Mouse (Mus musculus) midbrain, postnatal 0 days (tissue): ENCODE measurements around the gene Jsrp1. TPM values are rescaled to one million over a fixed set of nuclear protein-coding genes. Genes with fewer than 3 reads are reported as not detected.

Source experiments
- ATAC-seq: fragments of 200-750 bp; cut with Nextera tagmentation; 2 replicates; pipeline ENCODE4 v1.8.0; 2017; ENCODE audit warnings: moderate number of reproducible peaks, mild to moderate bottlenecking, moderate TSS enrichment, moderate library complexity; ENCODE audit not compliant: low FRiP score
- DNase-seq: peaks from one replicate; pipeline ENCODE4 v3.0.0-alpha.2; 2015; ENCODE audit warnings: low spot score
- H3K27ac ChIP-seq: fragments of 300-500 bp; sonication (generic); 2 replicates; pipeline ENCODE4 v1.5.1; 2014; ENCODE audit warnings: low read depth, mild to moderate bottlenecking, low read length, mixed read lengths
- H3K27me3 ChIP-seq: fragments of 300-500 bp; sonication (generic); 2 replicates; pipeline ENCODE4 v1.6.1; 2014; ENCODE audit warnings: low read length, control low read depth, mixed read lengths; ENCODE audit not compliant: insufficient read depth
- H3K36me3 ChIP-seq: fragments of 300-500 bp; sonication (generic); 2 replicates; pipeline ENCODE4 v1.6.1; 2014; ENCODE audit warnings: low read length, control low read depth, mixed read lengths; ENCODE audit not compliant: insufficient read depth
- H3K4me1 ChIP-seq: fragments of 300-500 bp; sonication (generic); 2 replicates; pipeline ENCODE4 v1.6.1; 2014; ENCODE audit warnings: mild to moderate bottlenecking, control low read depth, antibody characterized with exemption, low read length, mixed read lengths; ENCODE audit not compliant: insufficient read depth
- H3K4me2 ChIP-seq: fragments of 300-500 bp; sonication (generic); 2 replicates; pipeline ENCODE4 v1.6.1; 2014; ENCODE audit warnings: low read depth, mild to moderate bottlenecking, low read length, mixed read lengths; ENCODE audit not compliant: poor library complexity, severe bottlenecking
- H3K4me3 ChIP-seq: fragments of 300-500 bp; sonication (generic); 2 replicates; pipeline ENCODE4 v1.5.1; 2014; ENCODE audit warnings: low read depth, mild to moderate bottlenecking, low read length, moderate library complexity
- H3K9ac ChIP-seq: fragments of 300-500 bp; sonication (generic); replicated peaks from 2 replicates; pipeline ENCODE4 v1.6.1; 2014; ENCODE audit warnings: mild to moderate bottlenecking, low read length, moderate library complexity, mixed read lengths; ENCODE audit not compliant: poor library complexity, severe bottlenecking
- H3K9me3 ChIP-seq: fragments of 300-500 bp; sonication (generic); 2 replicates; pipeline ENCODE4 v1.6.1; 2016; ENCODE audit warnings: low read length, control low read depth
- CTCF ChIP-seq: IDR thresholded peaks from 2 replicates; pipeline ENCODE4 v1.5.1; 2016; ENCODE audit warnings: antibody characterized with exemption, mild to moderate bottlenecking
- WGBS: fragments of 180-500 bp; shearing (Covaris S2); extraction: QIAGEN DNeasy Blood & Tissue Kit; methylation state at CpG from one replicate; pipeline ENCODE4 v1.1.7; 2014; 5-methylcytosine and 5-hydroxymethylcytosine counted together
- polyA plus RNA-seq: library from polyadenylated mRNA; unstranded; fragments of >200 nt; fragmentation: Nextera tagmentation; extraction: Ambion mirVana; gene quantifications from 2 replicates; pipeline ENCODE4 v1.2.1, GENCODE M21; 2015
- total RNA-seq: library from RNA; depleted of rRNA; stranded (reverse); fragments of >200 nt; gene quantifications from 2 replicates; pipeline ENCODE4 v1.2.3, GENCODE M21; 2014

The Jsrp1 gene
- total and polyA plus RNA-seq, 2 experiments from 2014 or later, result 1.1 TPM; not detected in 1

DNA sequence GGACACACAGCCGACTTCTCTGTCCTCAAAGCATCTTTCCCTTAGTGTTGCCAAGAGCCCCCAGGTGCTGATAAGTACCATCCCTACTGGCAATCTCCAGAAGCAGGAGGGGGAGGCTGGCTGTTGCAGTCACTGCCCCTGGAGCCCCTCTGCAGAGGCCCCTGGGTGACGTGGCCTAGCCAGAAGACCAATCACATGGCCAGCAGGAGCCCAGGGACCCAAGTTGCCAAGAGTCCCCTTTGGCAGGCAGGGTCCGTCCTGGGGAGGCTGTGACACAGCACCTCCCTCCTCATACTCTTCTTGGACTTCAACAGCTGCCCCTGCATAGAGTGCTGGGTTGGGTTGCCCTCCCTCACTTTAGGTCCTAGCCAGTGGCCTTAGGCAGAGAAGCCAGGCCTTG, 10.3 kb downstream of the Jsrp1 start:
- Histone ChIP-seq H3K9ac (no peak overlapping the region), H3K27ac (no peak overlapping the region), H3K36me3 (peaks cover 43% of the 10 kb centered on the region), H3K4me3 (no peak overlapping the region), H3K9me3 (no peaks in the 10 kb centered on the region), H3K4me2 (no peak overlapping the region), H3K27me3 (no peaks in the 10 kb centered on the region), H3K4me1 (peaks cover 11% of the 10 kb centered on the region; the same call in 1 of the 2 replicates)
- no peak for DNase-seq
- 86% methylated on average over 3 of the region's 3 CpGs for WGBS
- ATAC-seq, result no peak
- TF ChIP-seq CTCF, result no peak

DNA sequence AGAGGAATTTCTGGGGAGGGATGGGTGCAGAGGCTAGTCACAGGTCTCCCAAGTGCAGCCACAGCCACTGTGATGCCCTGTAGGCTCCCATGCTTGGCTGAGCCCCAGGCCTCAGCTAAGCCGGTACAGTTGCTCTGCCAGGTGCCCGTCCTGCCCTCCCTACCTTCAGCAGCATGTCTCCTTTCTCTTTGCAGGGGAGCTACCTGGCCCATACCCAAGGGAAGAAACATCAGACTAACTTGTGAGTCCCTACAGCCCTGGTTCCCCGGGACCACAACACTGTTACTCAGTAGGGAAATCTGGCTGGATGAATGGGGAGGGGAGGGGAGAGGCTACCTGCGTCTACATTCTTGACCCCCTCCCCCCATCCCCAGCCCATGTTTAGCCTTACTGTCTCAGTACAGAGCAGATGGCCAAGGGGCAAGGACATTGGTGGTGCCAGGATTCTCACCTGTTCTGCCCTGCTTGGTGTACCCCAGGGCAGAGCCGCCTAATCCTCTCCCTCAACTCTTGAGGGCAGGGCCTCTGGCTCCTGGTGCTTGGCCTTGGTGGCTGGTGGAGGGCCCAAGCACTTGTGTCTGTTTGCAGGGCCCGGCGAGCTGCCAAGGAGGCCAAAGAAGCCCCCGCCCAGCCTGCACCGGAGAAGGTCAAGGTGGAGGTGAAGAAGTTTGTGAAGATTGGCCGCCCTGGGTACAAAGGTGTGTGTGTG, 10.9 kb downstream of the Jsrp1 start:
- Histone ChIP-seq H3K9ac (no peak overlapping the region), H3K36me3 (peaks cover 43% of the 10 kb centered on the region), H3K4me3 (no peak overlapping the region), H3K27ac (no peak overlapping the region), H3K4me1 (peaks cover 12% of the 10 kb centered on the region), H3K4me2 (no peak overlapping the region), H3K27me3 (no peaks in the 10 kb centered on the region), H3K9me3 (no peaks in the 10 kb centered on the region)
- TF ChIP-seq CTCF, result no peak
- 95% methylated on average over 10 of the region's 10 CpGs for WGBS
- ATAC-seq, result no peak
- no peak for DNase-seq

DNA sequence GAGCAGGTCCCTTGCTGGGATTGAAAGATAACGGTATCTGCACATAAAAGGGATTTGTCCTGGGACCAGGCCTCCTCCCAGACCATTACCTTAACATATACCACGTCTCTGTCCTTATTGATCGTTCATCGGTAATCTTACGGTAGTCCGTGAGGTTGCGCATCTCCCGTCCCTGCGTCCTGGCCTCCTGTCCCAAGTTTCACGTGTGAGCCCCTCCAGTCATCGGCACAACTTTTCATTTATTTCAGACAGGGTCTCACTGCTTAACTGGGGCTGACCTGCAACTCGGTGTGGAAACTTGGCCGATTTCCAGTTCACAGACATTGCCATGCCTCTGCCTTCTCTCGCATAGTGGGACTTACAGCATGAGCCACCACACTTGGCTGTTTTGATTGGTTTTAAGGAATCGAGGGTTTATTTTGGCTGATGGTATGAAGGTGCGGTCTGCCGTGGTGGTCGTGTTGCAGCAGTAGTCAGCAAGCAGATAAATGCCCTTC, 14.2 kb downstream of the Jsrp1 start:
- Histone ChIP-seq H3K4me3 (peak overlapping the region; percentile 79), H3K27me3 (no peaks in the 10 kb centered on the region), H3K27ac (peak overlapping the region; percentile 99), H3K36me3 (peaks cover 48% of the 10 kb centered on the region), H3K9ac (peak overlapping the region; percentile 99), H3K9me3 (no peaks in the 10 kb centered on the region), H3K4me1 (peaks cover 14% of the 10 kb centered on the region), H3K4me2 (peak overlapping the region; percentile 94)
- no peak for TF ChIP-seq CTCF
- no peak for DNase-seq
- WGBS, result 4% methylated on average over 18 of the region's 18 CpGs
- ATAC-seq, result no peak

DNA sequence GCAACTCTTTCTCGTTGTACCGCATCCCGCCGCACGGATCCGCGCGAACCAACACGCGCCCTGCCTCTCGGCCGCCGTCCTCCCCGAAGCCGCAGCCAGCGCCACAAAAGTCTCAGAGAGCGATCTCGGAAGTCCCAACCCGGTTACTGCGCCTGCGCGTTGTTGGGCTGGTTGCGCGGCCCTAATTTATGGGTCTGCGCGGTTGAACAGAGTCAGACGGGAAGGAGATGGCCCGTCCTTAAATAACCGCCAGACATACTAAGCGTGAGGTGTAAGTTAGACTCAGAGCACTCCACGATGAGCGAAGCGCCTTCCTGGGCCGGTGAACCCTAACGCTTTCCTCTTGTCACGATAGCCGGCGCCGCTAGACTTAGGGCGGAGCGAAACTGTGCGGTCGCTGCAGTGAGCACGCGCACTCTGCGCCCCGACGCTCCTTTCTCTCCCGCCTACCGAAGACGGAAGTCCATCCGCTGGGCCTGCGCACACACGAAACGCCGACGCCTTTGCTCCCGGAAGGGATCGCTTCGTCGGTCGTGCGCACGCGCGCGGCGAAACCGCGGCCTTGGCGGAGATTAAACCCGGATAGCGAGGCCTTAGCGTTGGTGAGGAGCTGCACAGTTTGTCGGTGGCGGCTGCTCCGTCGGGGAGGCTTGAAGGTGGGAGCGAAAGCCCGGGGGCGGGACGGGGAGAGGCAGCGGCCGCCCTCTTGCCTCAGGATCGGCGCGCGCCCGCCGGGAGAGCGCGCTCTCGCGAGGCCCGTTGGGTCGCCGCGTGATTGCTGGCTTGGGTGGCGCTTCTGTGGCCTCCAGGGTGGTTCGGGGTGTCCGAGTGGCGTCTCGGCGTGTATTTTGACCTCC, 14.9 kb downstream of the Jsrp1 start, which contains the start of the genes Sf3a2 and Plekhj1:
Gene Sf3a2, plus strand, starts transcription at position 49 of the 857 bp plus-strand sequence.
Gene Plekhj1, minus strand, starts transcription at position 477 of the 857 bp plus-strand sequence.
- no peak for TF ChIP-seq CTCF
- Histone ChIP-seq H3K9me3 (no peaks in the 10 kb centered on the region), H3K4me1 (peaks cover 14% of the 10 kb centered on the region), H3K9ac (peak within 1 kb of the TSS; percentile 99), H3K36me3 (peaks cover 47% of the 10 kb centered on the region), H3K27me3 (no peaks in the 10 kb centered on the region), H3K4me3 (peak within 1 kb of the TSS; percentile 79), H3K4me2 (peak within 1 kb of the TSS; percentile 94), H3K27ac (peak within 1 kb of the TSS; percentile 99)
- under 1% methylated on average over 102 of the region's 104 CpGs for WGBS
- ATAC-seq (peak; percentile 89), DNase-seq (peak; percentile 98)

DNA sequence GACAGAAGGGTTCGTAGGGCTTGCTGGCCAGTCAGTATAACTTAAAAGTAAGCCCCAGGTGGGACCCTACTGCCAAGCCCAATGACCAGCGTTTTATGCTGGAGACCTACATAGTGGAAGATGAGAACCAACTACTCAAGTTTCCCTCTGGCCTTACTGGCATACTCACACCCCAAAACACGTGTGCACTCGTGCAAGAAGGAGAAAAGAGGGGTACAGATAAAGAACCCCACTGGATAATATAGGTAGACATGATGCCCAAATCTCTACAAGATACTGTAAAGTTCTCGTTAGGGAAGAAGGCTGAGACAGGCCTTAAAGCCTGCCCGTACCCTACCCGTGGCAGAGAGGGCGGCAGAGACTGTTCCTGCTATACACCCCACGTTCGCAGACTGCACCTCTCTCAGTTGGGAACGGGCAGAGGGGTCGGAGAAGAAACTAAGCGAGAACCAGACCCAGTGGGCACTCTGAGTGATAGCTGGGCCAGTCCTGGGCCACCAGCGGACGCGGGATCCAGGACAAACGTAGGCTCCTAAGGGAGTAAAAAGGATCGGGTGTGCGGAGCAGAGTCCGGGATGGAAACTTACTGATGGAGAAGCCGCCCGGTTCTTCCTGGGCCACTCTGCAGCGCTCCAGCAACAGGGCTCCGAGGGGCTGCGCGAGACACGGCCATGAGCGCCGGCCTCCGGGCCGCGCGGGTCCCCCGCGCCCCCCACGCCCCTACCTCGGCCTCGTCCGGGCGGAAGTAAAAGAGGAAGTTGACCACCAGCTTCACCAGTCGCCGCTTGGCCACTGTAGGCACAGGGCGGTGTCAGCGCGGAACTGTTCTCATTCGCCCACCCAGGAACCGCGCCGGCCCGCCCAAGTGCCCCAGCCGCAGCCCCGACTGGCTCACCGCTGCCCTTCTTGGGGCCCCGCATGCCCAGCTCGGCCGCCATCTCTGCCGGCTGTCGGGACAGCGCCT, 15.8 kb downstream of the Jsrp1 start:
- Histone ChIP-seq H3K36me3 (peaks cover 46% of the 10 kb centered on the region), H3K27me3 (no peaks in the 10 kb centered on the region), H3K27ac (peak overlapping the region; percentile 99), H3K4me1 (peaks cover 14% of the 10 kb centered on the region), H3K4me2 (peak overlapping the region; percentile 94), H3K9me3 (no peaks in the 10 kb centered on the region), H3K9ac (peak overlapping the region; percentile 99), H3K4me3 (peak overlapping the region; percentile 79)
- DNase-seq (peak; percentile 82), ATAC-seq (peak; percentile 73)
- no peak for TF ChIP-seq CTCF
- WGBS, result 3% methylated on average over 54 of the region's 59 CpGs
